Mouse (Mus musculus) thymus, adult 2 months (tissue): ENCODE data around the gene Them7. TPM values are rescaled to one million over a fixed set of nuclear protein-coding genes. Genes with fewer than 3 reads are reported as not detected.

Experiments
- DNase-seq: peaks from one replicate; pipeline ENCODE4 v3.0.0; 2021
- H3K27ac ChIP-seq: fragments of 200-500 bp; 2 replicates; pipeline ENCODE4 v1.5.1; 2012; ENCODE audit warnings: low read length, control low read depth; ENCODE audit not compliant: control insufficient read depth, insufficient read depth
- H3K27me3 ChIP-seq: fragments of 200-500 bp; 2 replicates; pipeline ENCODE4 v1.6.1; 2012; ENCODE audit warnings: mild to moderate bottlenecking, low read length, moderate library complexity, mixed read lengths; ENCODE audit not compliant: control insufficient read depth, insufficient read depth
- H3K36me3 ChIP-seq: fragments of 200-500 bp; 2 replicates; pipeline ENCODE4 v1.6.1; 2012; ENCODE audit warnings: mild to moderate bottlenecking, low read length, moderate library complexity; ENCODE audit not compliant: control insufficient read depth, insufficient read depth
- H3K4me1 ChIP-seq: fragments of 200-500 bp; replicated peaks from 2 replicates; pipeline ENCODE4 v1.6.1; 2012; ENCODE audit warnings: low read length; ENCODE audit not compliant: control insufficient read depth, insufficient read depth
- H3K4me3 ChIP-seq: fragments of 200-500 bp; 2 replicates; pipeline ENCODE4 v1.5.1; 2012; ENCODE audit warnings: mild to moderate bottlenecking, low read length, control low read depth, moderate library complexity; ENCODE audit not compliant: control insufficient read depth, insufficient read depth
- CTCF ChIP-seq: fragments of 200-500 bp; IDR thresholded peaks from 2 replicates; pipeline ENCODE4 v1.5.1; 2012; ENCODE audit warnings: mild to moderate bottlenecking, control low read depth, low read length, moderate library complexity, borderline replicate concordance; ENCODE audit not compliant: control insufficient read depth, poor library complexity, insufficient read depth; ENCODE audit errors: extremely low read depth
- POLR2A ChIP-seq: fragments of 200-500 bp; IDR thresholded peaks from 2 replicates; pipeline ENCODE4 v1.6.1; 2012; ENCODE audit warnings: mild to moderate bottlenecking, low read length, control low read depth, moderate library complexity; ENCODE audit not compliant: control insufficient read depth, poor library complexity, insufficient read depth; ENCODE audit errors: extremely low read depth
- WGBS: fragments of 180-500 bp; shearing (Covaris S2); methylation state at CpG from one replicate; pipeline ENCODE4 v1.1.7; 2018; 5-methylcytosine and 5-hydroxymethylcytosine counted together
- polyA plus RNA-seq: library from polyadenylated mRNA; depleted of rRNA; stranded (reverse); fragments of >200 nt; gene quantifications from 2 replicates; pipeline ENCODE4 v1.2.3, GENCODE M21; 2012

The Them7 gene
- polyA plus RNA-seq, 1 experiment, result 0.94 TPM

GRCm38 (mm10) chr2:105356791-105357190 lies 132.7 kb downstream of the Them7 start:
- H3K27me3 ChIP-seq, result no peaks in the 10 kb centered on the region
- no peak overlapping the region for H3K4me3 ChIP-seq
- no peak for DNase-seq
- TF ChIP-seq POLR2A (no peak), CTCF (no peak)
- WGBS, result 89% methylated on average over 5 of the region's 5 CpGs
- H3K27ac ChIP-seq, result no peak overlapping the region
- H3K36me3 ChIP-seq, result no peaks in the 10 kb centered on the region
- H3K4me1 ChIP-seq, result no peaks in the 10 kb centered on the region

DNA sequence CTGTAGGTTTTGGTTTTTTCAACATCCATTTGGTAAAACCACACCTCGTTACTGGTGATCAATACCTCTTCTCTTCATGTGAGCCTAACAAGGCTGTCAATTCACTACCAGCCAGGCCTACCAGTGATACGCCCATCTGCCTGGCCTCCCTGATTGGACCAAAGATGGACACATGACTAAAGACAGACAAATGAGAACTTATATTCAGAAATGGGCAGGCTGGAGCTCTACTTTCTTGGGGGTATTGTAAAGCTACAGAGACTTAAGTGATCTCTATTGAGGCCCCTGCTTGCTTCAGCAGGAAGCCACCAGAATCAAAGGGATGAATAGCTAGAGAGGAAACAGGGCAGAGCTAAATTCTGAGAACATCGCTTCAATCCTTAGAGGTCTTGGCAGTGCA lies 133.9 kb downstream of the Them7 start:
- TF ChIP-seq POLR2A (no peak), CTCF (no peak)
- DNase-seq, result no peak
- WGBS, result 90% methylated on average over 3 of the region's 3 CpGs
- Histone ChIP-seq H3K4me3 (no peak overlapping the region), H3K27me3 (no peaks in the 10 kb centered on the region), H3K4me1 (no peaks in the 10 kb centered on the region), H3K36me3 (no peaks in the 10 kb centered on the region), H3K27ac (no peak overlapping the region)

GRCm38 (mm10) chr2:105367623-105368022 lies 143.5 kb downstream of the Them7 start:
- 45% methylated on average over 4 of the region's 4 CpGs for WGBS
- TF ChIP-seq CTCF (no peak), POLR2A (no peak)
- no peak overlapping the region for H3K4me3 ChIP-seq
- peak; percentile 9 for DNase-seq
- H3K4me1 ChIP-seq, result no peaks in the 10 kb centered on the region
- no peaks in the 10 kb centered on the region for H3K36me3 ChIP-seq
- H3K27me3 ChIP-seq, result no peaks in the 10 kb centered on the region
- H3K27ac ChIP-seq, result no peak overlapping the region

DNA sequence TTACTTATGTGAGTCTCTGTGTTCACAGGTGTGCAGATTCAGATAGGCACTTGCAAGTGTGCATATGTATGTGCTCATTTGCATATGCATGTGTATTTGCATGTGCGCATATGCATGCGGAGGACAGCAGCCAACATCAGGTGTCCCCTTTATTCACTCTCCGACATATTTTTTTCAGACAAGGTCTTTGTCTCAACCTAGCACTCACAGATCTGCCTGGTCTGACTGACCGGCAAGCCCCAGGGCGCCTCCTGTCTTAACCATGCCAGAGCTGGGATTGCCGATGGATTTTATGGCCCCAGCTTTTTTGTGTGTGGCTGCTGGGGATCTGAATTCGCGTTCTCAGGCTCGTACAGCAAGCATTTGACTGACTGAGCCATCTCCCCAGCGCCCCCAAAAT lies 146.1 kb downstream of the Them7 start:
- Histone ChIP-seq H3K4me1 (no peaks in the 10 kb centered on the region), H3K4me3 (no peak overlapping the region), H3K36me3 (no peaks in the 10 kb centered on the region), H3K27ac (no peak overlapping the region), H3K27me3 (no peaks in the 10 kb centered on the region)
- WGBS, result 61% methylated on average over 10 of the region's 10 CpGs
- DNase-seq, result no peak
- TF ChIP-seq CTCF, result no peak
- no peak for TF ChIP-seq POLR2A

- TF ChIP-seq CTCF, result no peak
- TF ChIP-seq POLR2A, result no peak
- no peak overlapping the region for H3K27ac ChIP-seq
- no peaks in the 10 kb centered on the region for H3K27me3 ChIP-seq
- no peak overlapping the region for H3K4me3 ChIP-seq
- 69% methylated on average over 14 of the region's 14 CpGs for WGBS
- no peaks in the 10 kb centered on the region for H3K4me1 ChIP-seq
- no peaks in the 10 kb centered on the region for H3K36me3 ChIP-seq
- DNase-seq, result no peak
These were observed 146.6 kb downstream of the Them7 start for GRCm38 (mm10) chr2:105370698-105371097.

GRCm38 (mm10) chr2:105372156-105372555 lies 148.0 kb downstream of the Them7 start:
- 96% methylated on average over 6 of the region's 6 CpGs for WGBS

DNA sequence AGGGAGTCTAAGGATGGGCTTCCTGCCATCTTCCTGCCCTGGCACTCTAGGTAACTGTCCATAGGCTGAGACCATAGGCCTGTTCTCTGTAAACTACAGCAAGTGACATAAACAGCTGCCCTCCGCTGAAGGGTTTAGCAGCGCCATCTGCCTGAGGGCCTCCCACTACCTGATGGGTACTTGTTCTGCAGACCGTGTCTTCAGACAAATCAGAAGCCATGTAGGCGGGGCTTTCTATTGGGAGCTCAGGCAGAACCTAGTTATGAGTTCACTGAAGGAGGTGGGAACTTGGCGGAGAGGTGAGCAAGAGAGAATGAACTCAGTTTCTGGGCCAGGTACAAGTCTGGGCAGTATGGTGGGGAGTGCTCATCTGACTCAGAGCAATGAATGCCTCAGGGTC lies 148.6 kb downstream of the Them7 start:
- Histone ChIP-seq H3K4me1 (no peaks in the 10 kb centered on the region), H3K27ac (no peak overlapping the region), H3K27me3 (no peaks in the 10 kb centered on the region), H3K36me3 (no peaks in the 10 kb centered on the region), H3K4me3 (no peak overlapping the region)
- 90% methylated on average over 5 of the region's 5 CpGs for WGBS
- no peak for DNase-seq
- no peak for TF ChIP-seq POLR2A

More at GRCm38 (mm10) chr2:105372156-105372555, 148.0 kb downstream of the Them7 start:
- no peaks in the 10 kb centered on the region for H3K36me3 ChIP-seq
- TF ChIP-seq CTCF (no peak), POLR2A (no peak)
- no peak overlapping the region for H3K4me3 ChIP-seq
- no peak overlapping the region for H3K27ac ChIP-seq
- no peaks in the 10 kb centered on the region for H3K4me1 ChIP-seq
- no peaks in the 10 kb centered on the region for H3K27me3 ChIP-seq
- DNase-seq, result no peak
